Mouse (Mus musculus): ENCODE results near the gene Nectin3. TPM values are rescaled to one million over a fixed set of nuclear protein-coding genes. Genes with fewer than 3 reads are reported as not detected.

Nectin3 gene
- polyA plus RNA-seq, 2 experiments, result 2.5 to 5.1 TPM

DNA sequence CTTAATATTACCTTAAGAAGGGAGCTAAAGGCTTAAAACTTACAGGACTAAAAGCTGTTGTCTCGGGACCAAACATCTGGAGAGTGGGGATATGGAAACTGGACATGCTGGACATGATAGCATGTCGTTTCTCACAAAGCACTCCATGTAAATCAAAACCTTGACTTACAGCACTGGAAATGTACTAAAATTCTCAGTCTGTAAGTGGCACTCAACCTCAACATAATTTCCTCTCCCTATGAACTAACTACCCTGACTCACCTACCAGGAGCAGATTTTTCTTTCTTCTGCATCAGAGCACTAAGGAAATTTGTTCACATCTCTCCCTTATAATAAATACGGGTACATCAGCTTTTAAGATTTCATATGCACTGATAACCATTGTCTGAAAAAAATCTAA is 3.1 kb downstream of the Nectin3 start:
- WGBS (ENCODE audit: insufficient replicate concordance), result 30% methylated on average over 3 of the region's 3 CpGs
- Histone ChIP-seq H3K9me3 (ENCODE audit: control insufficient read depth, low read length) (no peaks in the 10 kb centered on the region), H3K4me2 (ENCODE audit: low read depth) (peak overlapping the region; percentile 59), H3K27ac (no peak overlapping the region), H3K36me3 (replicated peaks; ENCODE audit: control insufficient read depth, insufficient read depth, low read depth) (no peaks in the 10 kb centered on the region), H3K9ac (replicated peaks) (no peak overlapping the region), H3K4me1 (replicated peaks; ENCODE audit: control insufficient read depth in 2 of 2, insufficient read depth in 2 of 2, low read length in 1 of 2) (peaks cover 0 to 4% of the 10 kb centered on the region in 2 experiments; a peak in 2 of 4 replicates), H3K4me3 (ENCODE audit: insufficient read depth in 1 of 2, low read depth in 2 of 2, low read length in 2 of 2) (peak overlapping the region in 1 of 2 experiments; percentile 50; a peak in 2 of 4 replicates), H3K27me3 (ENCODE audit: control insufficient read depth, insufficient read depth, low read length) (peaks cover 44% of the 10 kb centered on the region)
- no peak for DNase-seq (ENCODE audit: low read depth in 3 of 3, low spot score in 3 of 3)
- ATAC-seq (ENCODE audit: insufficient read depth), result no peak
- TF ChIP-seq EP300 (IDR thresholded peaks at IDR 0.05; ENCODE audit: low read depth) (no peak), CTCF (IDR thresholded peaks at IDR 0.05; ENCODE audit: low read depth) (no peak)

- Histone ChIP-seq H3K9ac (replicated peaks) (no peak overlapping the region), H3K36me3 (replicated peaks; ENCODE audit: control insufficient read depth, insufficient read depth, low read depth) (no peaks in the 10 kb centered on the region), H3K9me3 (ENCODE audit: control insufficient read depth, low read length) (no peaks in the 10 kb centered on the region), H3K4me3 (ENCODE audit: insufficient read depth in 1 of 2, low read depth in 2 of 2, low read length in 2 of 2) (no peak overlapping the region), H3K4me1 (replicated peaks; ENCODE audit: control insufficient read depth in 2 of 2, insufficient read depth in 2 of 2, low read length in 1 of 2) (no peaks in the 10 kb centered on the region), H3K27me3 (ENCODE audit: control insufficient read depth, insufficient read depth, low read length) (no peaks in the 10 kb centered on the region), H3K4me2 (ENCODE audit: low read depth) (no peak overlapping the region), H3K27ac (no peak overlapping the region)
- TF ChIP-seq CTCF (IDR thresholded peaks at IDR 0.05; ENCODE audit: low read depth) (peak; percentile 34; the same call in 1 of the 2 replicates), EP300 (IDR thresholded peaks at IDR 0.05; ENCODE audit: low read depth) (no peak)
- DNase-seq (ENCODE audit: low read depth in 3 of 3, low spot score in 3 of 3) (no peak), ATAC-seq (ENCODE audit: insufficient read depth) (no peak)
- 35% methylated on average over 3 of the region's 3 CpGs for WGBS (ENCODE audit: insufficient replicate concordance)
These were observed 10.8 kb downstream of the Nectin3 start for GRCm38 (mm10) chr16:46487436-46488097.

DNA sequence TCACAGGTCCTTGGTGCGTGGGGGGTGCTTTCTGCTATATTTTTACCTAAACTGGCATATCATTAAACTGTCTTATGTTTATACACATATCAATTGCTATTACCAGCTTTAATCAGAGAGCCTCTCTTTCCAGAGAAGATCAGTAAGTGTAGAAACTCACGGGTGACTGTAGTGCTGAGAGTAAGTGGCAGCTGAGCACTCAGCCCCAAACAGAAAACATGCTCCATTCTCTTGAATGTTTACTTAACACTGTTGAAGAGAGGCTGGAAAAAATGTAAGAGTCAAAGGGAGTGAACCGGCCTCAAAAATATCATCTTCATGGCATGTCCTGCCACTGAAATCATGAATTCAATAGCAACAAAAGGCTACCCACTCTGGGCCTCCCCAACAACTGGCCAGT is 21.0 kb downstream of the Nectin3 start:
- 68% methylated on average over 3 of the region's 3 CpGs for WGBS (ENCODE audit: insufficient replicate concordance)
- no peaks in the 10 kb centered on the region for H3K4me1 ChIP-seq (replicated peaks; ENCODE audit: control insufficient read depth in 2 of 2, insufficient read depth in 2 of 2, low read length in 1 of 2)
- H3K4me3 ChIP-seq (ENCODE audit: insufficient read depth in 1 of 2, low read depth in 2 of 2, low read length in 2 of 2), result no peak overlapping the region
- H3K27me3 ChIP-seq (ENCODE audit: control insufficient read depth, insufficient read depth, low read length), result no peaks in the 10 kb centered on the region
- H3K9me3 ChIP-seq (ENCODE audit: control insufficient read depth, low read length), result no peaks in the 10 kb centered on the region
- no peak overlapping the region for H3K9ac ChIP-seq (replicated peaks)
- no peaks in the 10 kb centered on the region for H3K36me3 ChIP-seq (replicated peaks; ENCODE audit: control insufficient read depth, insufficient read depth, low read depth)
- TF ChIP-seq EP300 (IDR thresholded peaks at IDR 0.05; ENCODE audit: low read depth) (no peak), CTCF (IDR thresholded peaks at IDR 0.05; ENCODE audit: low read depth) (no peak)
- ATAC-seq (ENCODE audit: insufficient read depth) (no peak), DNase-seq (ENCODE audit: low read depth in 3 of 3, low spot score in 3 of 3) (no peak)
- H3K4me2 ChIP-seq (ENCODE audit: low read depth), result no peak overlapping the region
- no peak overlapping the region for H3K27ac ChIP-seq

GRCm38 (mm10) chr16:46451421-46451820 is 46.9 kb downstream of the Nectin3 start:
- no peak overlapping the region for H3K4me2 ChIP-seq (ENCODE audit: low read depth)
- H3K9ac ChIP-seq (replicated peaks), result no peak overlapping the region
- no peak overlapping the region for H3K4me3 ChIP-seq (ENCODE audit: insufficient read depth in 1 of 2, low read depth in 2 of 2, low read length in 2 of 2)
- no peaks in the 10 kb centered on the region for H3K4me1 ChIP-seq (replicated peaks; ENCODE audit: control insufficient read depth in 2 of 2, insufficient read depth in 2 of 2, low read length in 1 of 2)
- DNase-seq (ENCODE audit: low read depth in 3 of 3, low spot score in 3 of 3) (no peak), ATAC-seq (ENCODE audit: insufficient read depth) (no peak)
- TF ChIP-seq CTCF (IDR thresholded peaks at IDR 0.05; ENCODE audit: low read depth) (no peak), EP300 (IDR thresholded peaks at IDR 0.05; ENCODE audit: low read depth) (no peak)
- no peaks in the 10 kb centered on the region for H3K9me3 ChIP-seq (ENCODE audit: control insufficient read depth, low read length)
- H3K27me3 ChIP-seq (ENCODE audit: control insufficient read depth, insufficient read depth, low read length), result no peaks in the 10 kb centered on the region
- 64% methylated on average over 3 of the region's 3 CpGs for WGBS (ENCODE audit: insufficient replicate concordance)
- H3K27ac ChIP-seq, result no peak overlapping the region
- H3K36me3 ChIP-seq (replicated peaks; ENCODE audit: control insufficient read depth, insufficient read depth, low read depth), result no peaks in the 10 kb centered on the region

DNA sequence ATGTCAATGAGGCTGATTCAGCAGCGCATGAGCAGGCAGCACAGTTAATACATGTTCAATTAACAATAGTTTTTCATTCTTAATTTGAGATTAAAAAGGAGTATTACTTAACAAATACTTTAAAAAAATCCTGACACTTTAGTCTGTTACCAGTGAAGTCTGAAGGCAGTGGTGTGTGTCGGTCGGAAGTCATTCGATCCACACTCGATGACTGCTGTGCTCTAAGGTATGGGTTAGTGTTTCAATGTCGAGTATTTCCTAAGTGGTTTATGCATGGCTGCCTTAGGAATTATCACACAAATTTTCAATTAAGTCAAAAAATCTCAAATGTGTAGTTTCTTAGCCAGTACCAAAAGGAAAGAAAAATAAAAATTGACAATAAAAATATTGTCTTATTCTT is 49.3 kb downstream of the Nectin3 start:
- 72% methylated on average over 6 of the region's 6 CpGs for WGBS (ENCODE audit: insufficient replicate concordance)
- ATAC-seq (ENCODE audit: insufficient read depth), result no peak
- no peak for DNase-seq (ENCODE audit: low read depth in 3 of 3, low spot score in 3 of 3)
- H3K9me3 ChIP-seq (ENCODE audit: control insufficient read depth, low read length), result no peaks in the 10 kb centered on the region
- no peaks in the 10 kb centered on the region for H3K4me1 ChIP-seq (replicated peaks; ENCODE audit: control insufficient read depth in 2 of 2, insufficient read depth in 2 of 2, low read length in 1 of 2)
- H3K27ac ChIP-seq, result no peak overlapping the region
- no peak overlapping the region for H3K4me3 ChIP-seq (ENCODE audit: insufficient read depth in 1 of 2, low read depth in 2 of 2, low read length in 2 of 2)
- H3K27me3 ChIP-seq (ENCODE audit: control insufficient read depth, insufficient read depth, low read length), result no peaks in the 10 kb centered on the region
- no peak overlapping the region for H3K9ac ChIP-seq (replicated peaks)
- TF ChIP-seq EP300 (IDR thresholded peaks at IDR 0.05; ENCODE audit: low read depth), result no peak
- no peak for TF ChIP-seq CTCF (IDR thresholded peaks at IDR 0.05; ENCODE audit: low read depth)
- no peak overlapping the region for H3K4me2 ChIP-seq (ENCODE audit: low read depth)
- H3K36me3 ChIP-seq (replicated peaks; ENCODE audit: control insufficient read depth, insufficient read depth, low read depth), result no peaks in the 10 kb centered on the region
